Mouse (Mus musculus) heart, postnatal 0 days (tissue): ENCODE data around the gene Acbd6.

Experiments used
- CTCF ChIP-seq: IDR thresholded peaks from 2 replicates; pipeline ENCODE4 v1.5.1; 2016; ENCODE audit warnings: antibody characterized with exemption, control low read depth, low read depth
- EP300 ChIP-seq: IDR thresholded peaks from 2 replicates; pipeline ENCODE4 v1.6.1; 2016; ENCODE audit warnings: antibody characterized with exemption, low read depth

- TF ChIP-seq EP300 (no peak), CTCF (no peak)
Observed at GRCm38 (mm10) chr1:155526176-155526575, 31.7 kb upstream of the Acbd6 start.
